Mouse (Mus musculus): ENCODE measurements around the gene Dhh. TPM values are rescaled to one million over a fixed set of nuclear protein-coding genes. Genes with fewer than 3 reads are reported as not detected.
A peak's percentile ranks its signal among the peaks of the same experiment; 100 is the strongest.

Gene Dhh
- total and polyA plus RNA-seq, 3 experiments: not detected

- H3K27ac ChIP-seq (ENCODE audit: insufficient read depth, low read depth): no peak overlapping the region
- in situ Hi-C loops (cut with MboI; ENCODE audit: low pct_ligation_motif_present, low pct_unique_long_range_greater_than_20kb, low sequenced_read_pairs): no loop called here
- dilution Hi-C loops (cut with MboI; ENCODE audit: extremely low pct_ligation_motif_present, extremely low pct_unique_long_range_greater_than_20kb, low sequenced_read_pairs): no loop called here
- H3K9me3 ChIP-seq (replicated peaks; ENCODE audit: low read length): peaks cover 6% of the 10 kb centered on the region
- H3K4me1 ChIP-seq (ENCODE audit: control insufficient read depth in 1 of 2, insufficient read depth in 2 of 2): peaks cover 0 to 8% of the 10 kb centered on the region in 2 experiments; a peak in 2 of 4 replicates
- TF ChIP-seq POLR2AphosphoS2 (IDR thresholded peaks at IDR 0.05; ENCODE audit: low read depth, low read length) (no peak), UBTF (IDR thresholded peaks at IDR 0.05; ENCODE audit: low read depth, low read length) (no peak), SMC3 (IDR thresholded peaks at IDR 0.05; ENCODE audit: low read depth, low read length) (peak; percentile 93), CHD1 (IDR thresholded peaks at IDR 0.05; ENCODE audit: low read depth, low read length) (no peak), BHLHE40 (IDR thresholded peaks at IDR 0.05; ENCODE audit: low read depth, low read length) (peak; percentile 20; the same call in 1 of the 2 replicates), MAZ (IDR thresholded peaks at IDR 0.05; ENCODE audit: low read depth, low read length) (no peak), SIN3A (IDR thresholded peaks at IDR 0.05; ENCODE audit: low read length) (0 out of 2 replicates have a peak, but pooled peaks have one; percentile 47), MEF2A (IDR thresholded peaks at IDR 0.05; ENCODE audit: borderline replicate concordance, low read depth, low read length) (peak; percentile 40; the same call in 1 of the 2 replicates), CTCF (conservative IDR thresholded peaks at IDR 0.05 in 1 of 2, IDR thresholded peaks at IDR 0.05 in 1 of 2; ENCODE audit: low read depth in 2 of 2, low read length in 2 of 2) (peak; percentile 78 to 97), ZMIZ1 (IDR thresholded peaks at IDR 0.05; ENCODE audit: low read depth, low read length) (no peak), CHD2 (IDR thresholded peaks at IDR 0.05; ENCODE audit: low read length) (no peak), MXI1 (IDR thresholded peaks at IDR 0.05; ENCODE audit: low read depth, low read length) (peak; percentile 65), JUN (IDR thresholded peaks at IDR 0.05; ENCODE audit: insufficient read depth, low read depth, low read length) (no peak), E2F4 (IDR thresholded peaks at IDR 0.05; ENCODE audit: insufficient replicate concordance, low read depth, low read length) (no peak), ETS1 (conservative IDR thresholded peaks at IDR 0.05; ENCODE audit: low read depth, low read length) (no peak), NELFE (IDR thresholded peaks at IDR 0.05; ENCODE audit: low read depth, low read length) (no peak), ZKSCAN1 (IDR thresholded peaks at IDR 0.05; ENCODE audit: borderline replicate concordance, low read depth, low read length) (no peak), MAFK (IDR thresholded peaks at IDR 0.05; ENCODE audit: insufficient replicate concordance, low read length) (no peak), ZC3H11A (IDR thresholded peaks at IDR 0.05; ENCODE audit: low read depth, low read length) (peak; percentile 39), USF2 (conservative IDR thresholded peaks at IDR 0.05; ENCODE audit: low read depth, low read length) (no peak), TCF12 (IDR thresholded peaks at IDR 0.05; ENCODE audit: low read depth, low read length) (0 out of 2 replicates have a peak, but pooled peaks have one; percentile 8), EP300 (IDR thresholded peaks at IDR 0.05; ENCODE audit: low read length) (no peak), JUND (conservative IDR thresholded peaks at IDR 0.05; ENCODE audit: low read depth, low read length) (peak; percentile 18; the same call in 1 of the 2 replicates), GABPA (IDR thresholded peaks at IDR 0.05; ENCODE audit: insufficient replicate concordance, low read depth, low read length) (no peak), NRF1 (IDR thresholded peaks at IDR 0.05; ENCODE audit: low read depth, low read length) (no peak), ZNF384 (IDR thresholded peaks at IDR 0.05; ENCODE audit: low read depth, low read length) (0 out of 2 replicates have a peak, but pooled peaks have one; percentile 20), HCFC1 (IDR thresholded peaks at IDR 0.05; ENCODE audit: low read depth, low read length) (no peak), TBP (conservative IDR thresholded peaks at IDR 0.05; ENCODE audit: low read depth, low read length) (no peak), RCOR1 (conservative IDR thresholded peaks at IDR 0.05; ENCODE audit: low read depth, low read length) (0 out of 2 replicates have a peak, but pooled peaks have one; percentile 40), MAX (IDR thresholded peaks at IDR 0.05; ENCODE audit: low read length) (peak; percentile 94), IRF4 (IDR thresholded peaks at IDR 0.05; ENCODE audit: low read depth, low read length) (peak; percentile 6; the same call in 1 of the 2 replicates), PAX5 (IDR thresholded peaks at IDR 0.05; ENCODE audit: low read length) (no peak), POLR2A (IDR thresholded peaks at IDR 0.05; ENCODE audit: low read depth, low read length) (no peak), MYC (IDR thresholded peaks at IDR 0.05; ENCODE audit: low read depth, low read length) (peak; percentile 99), RAD21 (IDR thresholded peaks at IDR 0.05; ENCODE audit: low read depth, low read length) (peak; percentile 87), ELF1 (IDR thresholded peaks at IDR 0.05; ENCODE audit: low read depth, low read length) (peak; percentile 27), KAT2A (IDR thresholded peaks at IDR 0.05; ENCODE audit: insufficient replicate concordance, low read length) (0 out of 2 replicates have a peak, but pooled peaks have one; percentile 23), USF1 (IDR thresholded peaks at IDR 0.05; ENCODE audit: low read depth, low read length) (no peak)
- H3K9ac ChIP-seq (ENCODE audit: insufficient read depth, low read depth): no peak overlapping the region
- H3K4me3 ChIP-seq (replicated peaks in 1 of 3; ENCODE audit: low read depth in 2 of 3, low read length in 2 of 3, poor library complexity in 1 of 3): no peak overlapping the region
- H3K4me2 ChIP-seq (ENCODE audit: insufficient read depth, low read depth, poor library complexity, severe bottlenecking): no peak overlapping the region
- no peaks in the 10 kb centered on the region for H3K79me2 ChIP-seq (replicated peaks; ENCODE audit: control insufficient read depth, extremely low read depth, insufficient read depth, poor library complexity, severe bottlenecking)
- H3K36me3 ChIP-seq (replicated peaks in 1 of 2; ENCODE audit: control insufficient read depth in 1 of 2, insufficient read depth in 1 of 2, low read length in 1 of 2): peaks cover 0 to 1% of the 10 kb centered on the region in 2 experiments
- DNase-seq (ENCODE audit: extremely low read depth): peak; percentile 81
- H3K27me3 ChIP-seq (replicated peaks): peaks cover 1% of the 10 kb centered on the region
These were observed 6.3 kb downstream of the Dhh start for GRCm38 (mm10) chr15:98891907-98892606.

Measured in CH12.LX (cell line).